Mouse (Mus musculus): Measurements from ENCODE around the gene Mast4. TPM values are rescaled to one million over a fixed set of nuclear protein-coding genes. Genes with fewer than 3 reads are reported as not detected.

The Mast4 gene
- polyA plus RNA-seq, 1 experiment from 2014 or later, result 34.9 TPM

DNA sequence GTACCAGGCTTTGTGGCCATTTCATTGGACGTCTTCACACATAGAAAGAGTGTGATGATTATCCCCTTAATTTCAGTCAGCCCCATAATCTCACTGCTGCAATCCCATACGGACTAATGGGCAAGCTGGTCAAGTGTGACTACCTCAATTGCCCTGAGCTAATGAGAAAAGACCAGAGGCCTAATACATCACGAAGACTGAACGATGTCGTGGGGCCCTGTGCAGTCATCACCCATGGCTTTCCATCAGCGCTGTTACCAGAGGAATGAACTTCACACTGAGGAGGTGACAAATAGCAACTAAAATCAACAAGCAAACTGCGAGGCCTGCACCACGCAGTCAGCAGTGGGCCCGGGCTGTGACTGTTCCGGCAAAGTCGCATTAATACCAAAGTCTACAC, 344.7 kb downstream of the Mast4 start:
- H3K4me3 ChIP-seq, result no peak overlapping the region
- H3K9me3 ChIP-seq, result no peaks in the 10 kb centered on the region
- 71% methylated on average over 11 of the region's 11 CpGs for WGBS
- H3K9ac ChIP-seq (replicated peaks), result no peak overlapping the region
- H3K27me3 ChIP-seq, result no peaks in the 10 kb centered on the region
- peaks cover 5% of the 10 kb centered on the region; the same call in 1 of the 2 replicates for H3K4me1 ChIP-seq
- H3K4me2 ChIP-seq (replicated peaks), result no peak overlapping the region
- no peak for ATAC-seq (ENCODE audit: low FRiP score, low read depth)
- no peak overlapping the region for H3K27ac ChIP-seq (replicated peaks)
- H3K36me3 ChIP-seq, result no peaks in the 10 kb centered on the region

DNA sequence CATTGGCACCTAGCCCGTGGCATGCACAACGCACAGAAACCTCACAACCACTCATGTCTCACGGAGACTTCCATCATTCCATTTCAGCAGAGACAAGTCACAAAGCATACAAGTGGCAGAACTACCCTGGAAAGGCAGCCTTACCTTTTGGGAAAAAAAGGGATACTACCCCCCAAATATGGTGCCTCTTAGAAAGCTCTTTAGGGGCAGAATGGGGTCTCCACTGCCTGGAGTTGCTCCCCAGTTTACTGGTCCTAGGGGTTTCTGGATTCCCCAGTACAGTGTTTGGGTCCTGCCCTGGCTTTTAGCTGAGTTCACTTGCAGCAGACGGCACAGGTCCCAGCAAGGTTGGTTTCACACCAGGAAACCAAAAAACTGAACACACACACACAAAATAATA, 345.3 kb downstream of the Mast4 start:
- H3K9me3 ChIP-seq, result no peaks in the 10 kb centered on the region
- no peak overlapping the region for H3K27ac ChIP-seq (replicated peaks)
- H3K4me3 ChIP-seq, result no peak overlapping the region
- H3K36me3 ChIP-seq, result no peaks in the 10 kb centered on the region
- WGBS, result 93% methylated on average over 4 of the region's 4 CpGs
- no peaks in the 10 kb centered on the region for H3K27me3 ChIP-seq
- H3K4me2 ChIP-seq (replicated peaks), result no peak overlapping the region
- no peak overlapping the region for H3K9ac ChIP-seq (replicated peaks)
- ATAC-seq (ENCODE audit: low FRiP score, low read depth), result no peak
- peaks cover 5% of the 10 kb centered on the region; the same call in 1 of the 2 replicates for H3K4me1 ChIP-seq

DNA sequence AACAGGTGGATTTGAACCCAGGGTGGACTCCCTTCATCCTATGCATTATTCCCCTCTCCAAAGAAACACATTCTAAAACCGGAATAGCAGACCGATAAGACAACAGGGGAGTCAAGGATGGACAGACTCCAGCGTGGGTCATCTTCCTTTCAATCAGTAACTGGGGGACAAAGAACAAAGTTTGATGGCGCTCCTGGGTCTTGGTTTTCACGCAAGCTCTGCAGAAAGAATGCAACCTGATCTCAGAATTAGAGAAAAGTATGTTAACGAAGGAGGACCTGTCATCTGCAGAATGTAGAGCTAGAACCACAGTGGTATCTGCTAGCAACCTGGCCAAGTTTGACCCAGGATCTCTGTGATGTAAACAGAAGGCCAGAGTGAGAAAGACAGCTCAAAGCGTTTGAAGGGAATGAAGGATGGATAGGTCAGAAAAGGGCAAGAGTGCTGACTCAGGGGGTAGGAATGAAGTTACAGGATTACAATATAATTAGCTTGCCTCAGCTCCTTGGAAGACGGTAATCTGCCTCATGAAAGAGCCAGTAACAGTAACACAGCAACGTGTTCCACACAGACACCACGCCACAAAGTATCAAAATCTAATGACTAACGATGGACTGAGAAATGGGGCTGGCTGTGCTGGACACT, 345.9 kb downstream of the Mast4 start:
- Histone ChIP-seq H3K4me2 (replicated peaks) (no peak overlapping the region), H3K36me3 (no peaks in the 10 kb centered on the region), H3K4me3 (no peak overlapping the region), H3K4me1 (peaks cover 5% of the 10 kb centered on the region; the same call in 1 of the 2 replicates), H3K27me3 (no peaks in the 10 kb centered on the region), H3K9me3 (no peaks in the 10 kb centered on the region), H3K27ac (replicated peaks) (no peak overlapping the region), H3K9ac (replicated peaks) (no peak overlapping the region)
- no peak for ATAC-seq (ENCODE audit: low FRiP score, low read depth)
- 75% methylated on average over 11 of the region's 11 CpGs for WGBS

DNA sequence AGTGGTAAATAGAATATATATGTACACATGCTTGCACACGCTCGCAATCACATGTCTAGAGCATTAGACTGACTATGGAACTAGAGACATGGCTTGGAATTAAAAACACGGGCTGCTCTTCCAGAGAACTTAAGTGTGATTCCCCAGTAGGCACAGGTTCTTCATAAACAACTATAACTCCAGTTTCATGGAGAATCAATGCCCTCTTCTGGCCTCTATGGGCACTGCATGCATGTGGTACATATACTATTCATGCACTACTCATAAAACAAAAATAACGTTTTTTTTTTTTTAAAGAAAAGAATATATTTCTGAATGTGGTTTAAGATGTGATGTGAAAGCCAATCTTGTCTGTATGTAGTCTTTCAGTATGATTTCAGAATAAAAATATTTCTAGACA, 349.7 kb downstream of the Mast4 start:
- 96% methylated on average over 4 of the region's 4 CpGs for WGBS

GRCm38 (mm10) chr13:102973853-102974252, 360.4 kb downstream of the Mast4 start:
- Histone ChIP-seq H3K4me3 (no peak overlapping the region), H3K36me3 (no peaks in the 10 kb centered on the region), H3K4me1 (no peaks in the 10 kb centered on the region), H3K27ac (replicated peaks) (no peak overlapping the region), H3K27me3 (no peaks in the 10 kb centered on the region), H3K9ac (replicated peaks) (no peak overlapping the region), H3K4me2 (replicated peaks) (no peak overlapping the region), H3K9me3 (no peaks in the 10 kb centered on the region)
- WGBS, result 86% methylated on average over 5 of the region's 5 CpGs
- no peak for ATAC-seq (ENCODE audit: low FRiP score, low read depth)

More for the DNA sequence above, 349.7 kb downstream of the Mast4 start:
- H3K27ac ChIP-seq (replicated peaks), result no peak overlapping the region
- no peaks in the 10 kb centered on the region for H3K4me1 ChIP-seq
- no peak for ATAC-seq (ENCODE audit: low FRiP score, low read depth)
- no peaks in the 10 kb centered on the region for H3K36me3 ChIP-seq
- H3K9ac ChIP-seq (replicated peaks), result no peak overlapping the region
- no peaks in the 10 kb centered on the region for H3K9me3 ChIP-seq
- no peak overlapping the region for H3K4me2 ChIP-seq (replicated peaks)
- no peaks in the 10 kb centered on the region for H3K27me3 ChIP-seq
- no peak overlapping the region for H3K4me3 ChIP-seq

DNA sequence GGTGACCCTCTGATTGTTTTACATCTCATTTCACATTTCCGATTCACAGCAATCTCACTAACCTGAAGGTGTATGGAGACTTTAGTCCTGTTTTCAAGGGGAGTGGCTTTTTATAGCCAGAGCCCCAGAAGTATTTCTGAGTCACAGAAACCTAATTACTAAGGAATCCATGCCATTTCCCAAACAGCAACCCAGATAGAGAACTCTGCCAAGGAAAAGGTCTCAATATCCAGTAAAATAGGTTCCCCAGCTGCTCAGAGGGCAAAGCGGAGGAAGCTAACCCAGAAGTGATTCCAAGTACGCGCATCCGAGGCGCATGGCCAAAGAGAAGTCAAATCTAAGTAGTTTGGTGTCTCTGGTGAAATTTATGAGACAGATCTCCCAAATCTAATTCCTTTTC, 370.8 kb downstream of the Mast4 start:
- no peak overlapping the region for H3K4me3 ChIP-seq
- no peak overlapping the region for H3K27ac ChIP-seq (replicated peaks)
- no peaks in the 10 kb centered on the region for H3K27me3 ChIP-seq
- no peak for ATAC-seq (ENCODE audit: low FRiP score, low read depth)
- 0 out of 2 replicates have a peak, but pooled peaks cover under 1% of the 10 kb centered on the region for H3K4me1 ChIP-seq
- no peak overlapping the region for H3K9ac ChIP-seq (replicated peaks)
- no peaks in the 10 kb centered on the region for H3K36me3 ChIP-seq
- H3K4me2 ChIP-seq (replicated peaks), result no peak overlapping the region
- H3K9me3 ChIP-seq, result no peaks in the 10 kb centered on the region
- 95% methylated on average over 6 of the region's 6 CpGs for WGBS

GRCm38 (mm10) chr13:102958273-102959270, 375.7 kb downstream of the Mast4 start:
- Histone ChIP-seq H3K27ac (replicated peaks) (peak overlapping the region; percentile 82), H3K4me2 (replicated peaks) (peak overlapping the region; percentile 63), H3K36me3 (no peaks in the 10 kb centered on the region), H3K9ac (replicated peaks) (no peak overlapping the region), H3K9me3 (no peaks in the 10 kb centered on the region), H3K4me1 (peaks cover 16% of the 10 kb centered on the region), H3K27me3 (no peaks in the 10 kb centered on the region), H3K4me3 (peak overlapping the region; percentile 35)
- peak; percentile 42; the same call in 1 of the 2 replicates for ATAC-seq (ENCODE audit: low FRiP score, low read depth)
- WGBS, result 50% methylated on average over 19 of the region's 19 CpGs

GRCm38 (mm10) chr13:102957508-102958272, 376.6 kb downstream of the Mast4 start:
- peak overlapping the region; percentile 35 for H3K4me3 ChIP-seq
- H3K9me3 ChIP-seq, result no peaks in the 10 kb centered on the region
- no peaks in the 10 kb centered on the region for H3K27me3 ChIP-seq
- H3K4me2 ChIP-seq (replicated peaks), result peak overlapping the region; percentile 63
- peaks cover 16% of the 10 kb centered on the region for H3K4me1 ChIP-seq
- 3% methylated on average over 15 of the region's 15 CpGs for WGBS
- no peaks in the 10 kb centered on the region for H3K36me3 ChIP-seq
- 0 out of 2 replicates have a peak overlapping the region, but pooled peaks have one; percentile 7 for H3K9ac ChIP-seq (replicated peaks)
- peak; percentile 93 for ATAC-seq (ENCODE audit: low FRiP score, low read depth)
- H3K27ac ChIP-seq (replicated peaks), result peak overlapping the region; percentile 82

GRCm38 (mm10) chr13:102955506-102955905, 378.8 kb downstream of the Mast4 start:
- 90% methylated on average over 2 of the region's 2 CpGs for WGBS

DNA sequence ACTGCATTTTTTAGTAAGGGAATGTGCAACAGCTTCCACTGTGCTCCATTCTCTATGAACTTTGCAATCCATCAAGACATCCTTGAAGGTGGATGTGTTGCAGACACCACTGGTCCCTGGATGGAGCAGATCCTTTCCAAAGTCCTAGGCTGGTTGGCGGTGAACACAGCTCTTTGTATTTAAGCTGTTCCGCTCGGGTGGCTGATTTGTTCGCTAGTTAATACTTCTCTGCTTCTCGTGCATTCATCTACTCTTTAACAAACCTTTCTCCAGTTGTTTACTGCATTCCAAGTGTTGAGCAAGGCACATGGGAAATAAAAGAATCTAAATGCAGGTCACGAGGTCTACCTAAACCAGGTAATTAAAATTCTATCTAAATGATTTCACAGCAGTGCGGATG, 384.5 kb downstream of the Mast4 start:
- no peak overlapping the region for H3K27ac ChIP-seq (replicated peaks)
- H3K9me3 ChIP-seq, result no peaks in the 10 kb centered on the region
- H3K9ac ChIP-seq (replicated peaks), result no peak overlapping the region
- H3K4me1 ChIP-seq, result peaks cover 16% of the 10 kb centered on the region; the same call in 1 of the 2 replicates
- H3K36me3 ChIP-seq, result no peaks in the 10 kb centered on the region
- ATAC-seq (ENCODE audit: low FRiP score, low read depth), result no peak
- WGBS, result 33% methylated on average over 7 of the region's 7 CpGs
- H3K27me3 ChIP-seq, result no peaks in the 10 kb centered on the region
- no peak overlapping the region for H3K4me2 ChIP-seq (replicated peaks)
- H3K4me3 ChIP-seq, result no peak overlapping the region

More at GRCm38 (mm10) chr13:102955506-102955905, 378.8 kb downstream of the Mast4 start:
- peaks cover 16% of the 10 kb centered on the region for H3K4me1 ChIP-seq
- no peak overlapping the region for H3K9ac ChIP-seq (replicated peaks)
- no peaks in the 10 kb centered on the region for H3K27me3 ChIP-seq
- no peak overlapping the region for H3K4me3 ChIP-seq
- H3K4me2 ChIP-seq (replicated peaks), result no peak overlapping the region
- ATAC-seq (ENCODE audit: low FRiP score, low read depth), result no peak
- no peaks in the 10 kb centered on the region for H3K9me3 ChIP-seq
- H3K27ac ChIP-seq (replicated peaks), result no peak overlapping the region
- no peaks in the 10 kb centered on the region for H3K36me3 ChIP-seq

DNA sequence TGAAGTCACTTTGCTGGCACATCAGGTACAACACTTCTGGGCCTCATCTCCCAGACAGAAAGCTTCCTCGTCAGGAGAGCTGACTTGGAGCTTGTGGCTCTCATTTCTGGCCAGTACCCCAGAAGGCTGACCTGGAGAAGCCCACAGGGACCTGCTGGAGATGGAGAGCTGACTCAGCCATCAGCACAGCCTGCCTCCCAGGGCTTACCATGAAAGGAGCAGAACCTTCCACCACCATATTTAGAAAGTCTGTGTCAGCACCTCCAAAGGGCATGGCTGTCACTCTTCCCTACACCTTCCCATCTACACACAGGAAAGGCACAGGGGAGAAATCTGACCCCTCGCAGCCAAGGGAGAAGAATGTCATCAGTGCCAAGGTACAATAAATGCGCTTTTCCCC, 385.3 kb downstream of the Mast4 start:
- WGBS, result 88% methylated on average over 3 of the region's 3 CpGs

More for the DNA sequence above, 385.3 kb downstream of the Mast4 start:
- Histone ChIP-seq H3K27ac (replicated peaks) (no peak overlapping the region), H3K4me3 (no peak overlapping the region), H3K27me3 (no peaks in the 10 kb centered on the region), H3K4me2 (replicated peaks) (no peak overlapping the region), H3K9me3 (no peaks in the 10 kb centered on the region), H3K9ac (replicated peaks) (no peak overlapping the region), H3K4me1 (peaks cover 16% of the 10 kb centered on the region; the same call in 1 of the 2 replicates), H3K36me3 (no peaks in the 10 kb centered on the region)
- ATAC-seq (ENCODE audit: low FRiP score, low read depth), result no peak

Measured in midbrain, embryonic 12.5 days (tissue).